In genomic region chr11:102665637-102666435, GRCm38 (mm10) we compare ENCODE assay signal across 9 mouse cellular contexts. TPM values are rescaled to one million over a fixed set of nuclear protein-coding genes. Genes with fewer than 3 reads are reported as not detected.
DNase-seq lines count a peak whose midpoint lies in the region; ATAC-seq lines count a peak whose summit lies in the region.
"Had no signal": no experiment of that assay in that cellular context is flagged by ENCODE, and none has a peak within 500 bp of the region (broad histone marks: within the 10 kb centered on the region; RNA-seq: fewer than 3 reads in every experiment).

No protein-coding gene starts in this region.

- H3K4me1 ChIP-seq in kidney, embryonic 16.5 days (ENCODE audit: insufficient read depth, low read length), result no peaks in the 10 kb centered on the region
- H3K4me1 ChIP-seq in embryonic facial prominence, embryonic 14.5 days (ENCODE audit: control insufficient read depth, insufficient read depth, low read length), result no peaks in the 10 kb centered on the region
- no peaks in the 10 kb centered on the region for H3K4me1 ChIP-seq in neural tube, embryonic 12.5 days

- ATAC-seq in kidney, embryonic 16.5 days (ENCODE audit: low FRiP score, low TSS enrichment), result no peak
- no peak for ATAC-seq in embryonic facial prominence, embryonic 14.5 days (ENCODE audit: low read depth)
- no peak for ATAC-seq in neural tube, embryonic 12.5 days (ENCODE audit: low FRiP score, low read depth)
- no peak for ATAC-seq in megakaryocyte progenitor cell, adult 5-6 weeks (replicated peaks; ENCODE audit: poor library complexity)

- H3K36me3 ChIP-seq in kidney, embryonic 16.5 days (ENCODE audit: insufficient read depth, low read length), result no peaks in the 10 kb centered on the region
- H3K36me3 ChIP-seq in embryonic facial prominence, embryonic 14.5 days (ENCODE audit: control insufficient read depth, insufficient read depth, low read length), result no peaks in the 10 kb centered on the region
- no peaks in the 10 kb centered on the region for H3K36me3 ChIP-seq in neural tube, embryonic 12.5 days

- H3K9ac ChIP-seq in kidney, embryonic 16.5 days (replicated peaks; ENCODE audit: low read length), result no peak overlapping the region
- H3K9ac ChIP-seq in embryonic facial prominence, embryonic 14.5 days (ENCODE audit: low read depth, low read length), result no peak overlapping the region
- H3K9ac ChIP-seq in neural tube, embryonic 12.5 days, result no peak overlapping the region

- no peak for DNase-seq in kidney, postnatal 14 days
- DNase-seq in WW6 (ENCODE audit: low read depth, low spot score), result peak; percentile 22
- no peak for DNase-seq in embryonic facial prominence, embryonic 14.5 days (ENCODE audit: low spot score)
- no peak for DNase-seq in urinary bladder, adult 18-20 months (ENCODE audit: low spot score in 2 of 2)
- DNase-seq: thymus, postnatal 4 days had no signal

- peaks cover 15% of the 10 kb centered on the region for H3K27me3 ChIP-seq in kidney, embryonic 16.5 days (ENCODE audit: insufficient read depth, low read length)
- H3K27me3 ChIP-seq in embryonic facial prominence, embryonic 14.5 days (replicated peaks; ENCODE audit: control insufficient read depth, insufficient read depth, low read length), result peaks cover 30% of the 10 kb centered on the region
- H3K27me3 ChIP-seq in neural tube, embryonic 12.5 days (replicated peaks), result peaks cover 24% of the 10 kb centered on the region

- H3K4me3 ChIP-seq in kidney, embryonic 16.5 days (ENCODE audit: low read length), result peak overlapping the region; percentile 11; the same call in 1 of the 2 replicates
- H3K4me3 ChIP-seq in embryonic facial prominence, embryonic 14.5 days (ENCODE audit: low read depth, low read length), result peak overlapping the region; percentile 18; the same call in 1 of the 2 replicates
- H3K4me3 ChIP-seq in neural tube, embryonic 12.5 days, result 0 out of 2 replicates have a peak overlapping the region, but pooled peaks have one; percentile 2

- no peak overlapping the region for H3K27ac ChIP-seq in kidney, embryonic 16.5 days (ENCODE audit: low read length)
- no peak overlapping the region for H3K27ac ChIP-seq in embryonic facial prominence, embryonic 14.5 days (replicated peaks; ENCODE audit: low read depth, low read length)
- H3K27ac ChIP-seq in neural tube, embryonic 12.5 days, result no peak overlapping the region

- H3K9me3 ChIP-seq in kidney, embryonic 16.5 days (ENCODE audit: low read length), result peaks cover 17% of the 10 kb centered on the region
- peaks cover 12% of the 10 kb centered on the region for H3K9me3 ChIP-seq in embryonic facial prominence, embryonic 14.5 days (ENCODE audit: control insufficient read depth, low read length)
- H3K9me3 ChIP-seq in neural tube, embryonic 12.5 days, result peaks cover 10% of the 10 kb centered on the region

- 44% methylated on average over 75 of the region's 84 CpGs for WGBS in kidney, embryonic 16.5 days
- WGBS in embryonic facial prominence, embryonic 14.5 days, result 54% methylated on average over 55 of the region's 84 CpGs
- 47% methylated on average over 84 of the region's 84 CpGs for WGBS in neural tube, embryonic 12.5 days

- H3K4me2 ChIP-seq in kidney, embryonic 16.5 days (replicated peaks; ENCODE audit: low read depth, low read length), result no peak overlapping the region; the same call in 1 of the 2 replicates
- H3K4me2 ChIP-seq in embryonic facial prominence, embryonic 14.5 days (ENCODE audit: low read depth, low read length), result peak overlapping the region; percentile 29
- H3K4me2 ChIP-seq in neural tube, embryonic 12.5 days (replicated peaks), result peak overlapping the region; percentile 36

RNA-seq across cellular contexts. Expression of gene Meioc, which starts 2.3 kb away (rescaled TPM):
- polyA plus RNA-seq in kidney, embryonic 16.5 days (2015; fragmentation: Nextera tagmentation; extraction: Ambion mirVana), result 0.28 and 0.34 TPM in 2 replicates
- 0.95 and 1.3 TPM in 2 replicates for polyA plus RNA-seq in embryonic facial prominence, embryonic 14.5 days (2014; fragmentation: Nextera tagmentation; extraction: Ambion mirVana)
- 0.58 and 0.60 TPM in 2 replicates for polyA plus RNA-seq in neural tube, embryonic 12.5 days (2016; fragmentation: Nextera tagmentation; extraction: Ambion mirVana)
- not detected in 2 replicates for total RNA-seq in megakaryocyte progenitor cell, adult 5-6 weeks (2015)
- total RNA-seq in megakaryocyte progenitor cell, adult 5-6 weeks (2017), result not detected in 2 replicates
- total RNA-seq: megakaryocyte-erythroid progenitor cell, adult 5-6 weeks had no signal

RNA-seq across cellular contexts. Expression of gene Ccdc43, which starts 31.7 kb away (rescaled TPM):
- 51.9 and 52.1 TPM in 2 replicates for polyA plus RNA-seq in kidney, embryonic 16.5 days (2015; fragmentation: Nextera tagmentation; extraction: Ambion mirVana)
- polyA plus RNA-seq in embryonic facial prominence, embryonic 14.5 days (2014; fragmentation: Nextera tagmentation; extraction: Ambion mirVana), result 41.1 and 47.9 TPM in 2 replicates
- 43.7 and 45.9 TPM in 2 replicates for polyA plus RNA-seq in neural tube, embryonic 12.5 days (2016; fragmentation: Nextera tagmentation; extraction: Ambion mirVana)
- total RNA-seq in megakaryocyte progenitor cell, adult 5-6 weeks (2015), result 25.5 and 28.9 TPM in 2 replicates
- total RNA-seq in megakaryocyte progenitor cell, adult 5-6 weeks (2017), result 36.1 and 41.9 TPM in 2 replicates
